Mouse (Mus musculus) frontal cortex, postnatal 25 days (tissue): ENCODE results near the gene Cdc42ep3.

ENCODE experiments used
- DNase-seq, 2 experiments: peaks; one replicate each; pipeline ENCODE4 v3.0.0; 2022; ENCODE audit warnings: low spot score in 2 of 2

Gene Cdc42ep3

GRCm38 (mm10) chr17:79343334-79343946 lies 11.5 kb downstream of the Cdc42ep3 start:
- DNase-seq = no peak

GRCm38 (mm10) chr17:79342639-79343333 lies 12.1 kb downstream of the Cdc42ep3 start:
- DNase-seq = no peak

DNA sequence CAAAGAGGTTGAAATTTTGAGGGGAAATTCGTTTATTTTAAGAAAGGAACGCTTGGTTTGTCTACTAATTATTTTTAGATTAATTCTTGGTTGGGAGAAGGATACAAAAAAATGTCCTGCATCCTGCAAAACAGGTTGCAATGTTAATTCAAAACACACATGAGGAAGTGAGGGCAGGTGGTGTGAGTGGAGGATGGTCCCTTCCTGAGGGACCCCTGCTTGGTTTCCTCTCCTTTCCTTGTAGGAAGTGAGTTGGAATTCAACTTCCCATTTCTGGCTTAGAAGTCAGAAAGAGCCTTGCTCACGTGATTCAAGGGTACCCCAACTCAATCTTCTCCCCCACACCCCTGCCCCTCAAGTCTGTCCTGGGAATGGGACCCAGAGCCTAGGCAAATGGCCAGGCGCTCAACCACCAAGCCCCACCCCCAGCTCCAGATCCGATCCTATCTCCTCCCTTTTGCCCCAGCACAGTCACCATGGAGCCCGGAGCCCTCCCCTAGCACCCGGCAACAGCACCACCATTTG lies 12.9 kb downstream of the Cdc42ep3 start:
- DNase-seq = no peak

DNA sequence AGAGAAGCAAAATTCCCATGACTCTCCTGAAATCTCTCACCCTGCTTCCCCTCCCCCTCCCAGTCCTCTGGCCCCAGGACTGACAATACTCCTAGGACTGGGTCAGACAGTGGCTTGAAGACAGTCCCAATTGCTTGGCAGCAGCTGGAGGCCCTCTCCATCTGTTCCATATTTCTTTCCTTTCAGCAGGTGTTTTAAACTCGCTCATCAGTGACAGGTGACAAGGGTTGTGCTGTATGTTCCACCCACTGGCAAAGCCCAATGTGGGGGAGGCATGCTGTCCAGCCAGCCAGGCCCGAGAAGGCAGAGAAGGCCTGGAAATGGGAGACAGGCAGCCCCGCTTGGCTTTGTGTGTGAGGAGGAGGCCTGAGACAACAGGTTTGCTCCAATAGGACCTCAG lies 17.4 kb downstream of the Cdc42ep3 start:
- no peak for DNase-seq

GRCm38 (mm10) chr17:79334701-79335100 lies 20.2 kb downstream of the Cdc42ep3 start:
- no peak for DNase-seq

DNA sequence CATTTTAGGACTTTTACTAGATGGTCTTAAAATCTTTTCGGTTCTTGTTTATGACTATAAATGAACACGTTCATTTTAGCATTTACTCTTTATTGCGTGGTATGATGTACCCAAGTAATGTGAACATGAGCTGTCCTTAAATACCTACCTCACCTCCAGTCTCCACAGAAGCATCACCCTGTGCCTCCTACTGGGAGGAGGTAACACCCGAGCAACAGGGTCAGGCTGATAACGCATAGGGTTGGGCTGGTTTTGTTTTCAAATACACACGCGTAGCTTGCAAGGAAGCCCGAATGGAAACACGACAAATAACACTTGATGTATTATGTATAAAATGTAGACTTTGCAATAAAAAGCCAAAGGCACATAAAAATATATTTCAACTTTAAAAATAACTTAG lies 21.2 kb downstream of the Cdc42ep3 start:
- no peak for DNase-seq

DNA sequence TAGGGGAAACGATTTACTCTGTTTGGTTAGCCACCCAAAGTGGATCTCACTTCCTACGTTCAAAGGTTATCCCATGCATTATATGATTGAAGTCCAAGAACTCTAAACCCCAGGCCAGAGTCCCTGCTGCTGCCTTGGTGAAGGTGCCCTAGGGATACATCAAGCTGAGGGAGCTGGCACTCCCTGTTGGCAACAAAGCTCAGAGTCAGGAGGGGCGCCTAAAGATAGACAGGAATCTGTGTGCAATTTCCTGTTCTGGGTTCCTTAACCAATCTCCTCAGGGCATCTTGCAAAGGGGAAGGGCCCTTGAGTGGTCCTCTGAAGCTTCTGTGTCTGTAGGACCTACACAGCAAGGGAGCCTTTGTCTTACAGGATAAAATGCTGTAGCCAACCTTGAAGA lies 22.0 kb downstream of the Cdc42ep3 start:
- no peak for DNase-seq

- no peak for DNase-seq
Observed at GRCm38 (mm10) chr17:79330397-79330796, 24.5 kb downstream of the Cdc42ep3 start.

- peak in 1 of 2 experiments; percentile 36 for DNase-seq
Observed at GRCm38 (mm10) chr17:79326868-79327376, 28.0 kb downstream of the Cdc42ep3 start.

DNA sequence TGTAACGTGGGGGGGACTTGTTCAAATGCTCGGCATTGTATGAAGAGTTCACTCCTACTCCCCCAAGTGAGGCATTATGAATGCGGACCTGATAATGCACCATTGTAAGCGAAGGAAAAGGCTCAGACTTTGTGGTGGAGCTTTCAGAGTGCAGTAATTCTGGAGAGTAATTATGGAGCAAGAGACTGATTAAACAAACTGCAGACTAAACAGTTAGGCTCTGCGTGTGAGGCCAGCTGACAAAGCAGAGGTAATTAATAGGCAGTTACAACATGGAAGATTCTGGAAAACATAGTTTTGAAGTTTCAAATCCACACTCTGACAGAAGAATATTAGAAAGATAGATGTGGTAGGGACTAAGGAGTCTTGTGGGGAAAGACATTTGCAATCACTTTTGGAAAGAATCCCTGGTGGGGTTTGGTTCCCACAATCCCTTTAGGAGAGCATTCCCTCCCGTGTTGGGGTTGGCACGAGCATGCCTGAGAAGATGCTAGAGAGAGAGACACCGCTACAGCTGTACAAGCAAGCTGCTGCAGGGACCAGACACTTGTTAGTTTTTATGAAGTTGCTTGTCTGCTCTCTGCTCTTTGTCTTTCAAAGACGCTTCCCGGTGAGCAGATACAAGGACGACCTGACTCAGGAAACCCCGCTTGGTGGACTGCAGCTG lies 37.7 kb downstream of the Cdc42ep3 start:
- no peak for DNase-seq

DNA sequence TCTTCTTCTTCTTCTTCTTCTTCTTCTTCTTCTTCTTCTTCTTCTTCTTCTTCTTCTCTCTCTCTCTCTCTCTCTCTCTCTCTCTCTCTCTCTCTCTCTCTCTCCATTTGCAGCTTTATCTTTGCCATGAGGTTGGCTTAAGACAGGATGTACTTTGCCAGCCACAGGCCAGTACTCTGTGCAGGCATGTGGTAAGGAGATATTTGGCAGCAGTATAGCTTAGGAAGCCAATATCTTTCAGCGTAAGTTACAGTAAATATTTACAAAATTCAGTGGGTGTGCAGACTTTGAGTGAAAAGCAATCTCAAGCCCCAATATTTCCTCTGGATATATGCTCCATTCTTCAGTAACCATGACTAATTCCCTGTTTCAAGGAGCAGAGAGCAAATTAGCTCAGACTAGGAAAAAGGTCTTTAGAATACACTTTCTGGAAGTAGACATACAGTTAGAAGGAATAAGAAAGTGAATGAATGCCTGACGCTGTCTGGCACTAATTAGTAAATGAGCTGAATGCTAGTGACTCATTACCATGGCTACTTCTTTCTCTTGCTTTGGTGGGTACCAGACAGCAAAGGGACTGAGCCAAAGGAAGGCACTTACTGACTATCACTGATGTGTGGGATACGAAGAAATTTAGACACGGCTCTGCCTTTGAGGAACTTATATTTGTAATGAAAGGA lies 39.3 kb downstream of the Cdc42ep3 start:
- DNase-seq = no peak

DNA sequence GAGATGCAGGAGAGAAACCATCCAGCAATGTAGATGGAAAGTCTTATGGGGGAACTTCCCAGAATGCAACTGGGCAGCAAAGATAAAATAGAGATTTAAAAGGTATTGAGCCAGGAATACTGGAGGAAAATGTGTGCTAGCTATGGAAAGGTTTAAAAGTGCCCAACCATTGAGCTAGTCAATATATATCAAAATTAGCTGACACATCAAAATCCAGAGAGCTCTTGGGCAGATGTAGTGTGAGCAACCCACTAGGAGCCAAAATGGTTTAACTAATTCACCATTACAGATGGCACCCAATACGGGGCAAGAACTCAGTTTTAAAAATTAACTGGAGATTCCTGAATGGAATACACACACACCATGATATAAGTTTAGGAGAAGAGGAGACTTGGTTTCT lies 44.4 kb downstream of the Cdc42ep3 start:
- no peak for DNase-seq

GRCm38 (mm10) chr17:79309506-79309905 lies 45.4 kb downstream of the Cdc42ep3 start:
- DNase-seq = no peak

- DNase-seq = no peak
Observed at GRCm38 (mm10) chr17:79305644-79306043, 49.2 kb downstream of the Cdc42ep3 start.

GRCm38 (mm10) chr17:79303744-79304497 lies 51.0 kb downstream of the Cdc42ep3 start:
- no peak for DNase-seq

- no peak for DNase-seq
Observed at GRCm38 (mm10) chr17:79303238-79303637, 51.7 kb downstream of the Cdc42ep3 start.

GRCm38 (mm10) chr17:79299925-79300324 lies 55.0 kb downstream of the Cdc42ep3 start:
- no peak for DNase-seq

GRCm38 (mm10) chr17:79298968-79299367 lies 55.9 kb downstream of the Cdc42ep3 start:
- no peak for DNase-seq

DNA sequence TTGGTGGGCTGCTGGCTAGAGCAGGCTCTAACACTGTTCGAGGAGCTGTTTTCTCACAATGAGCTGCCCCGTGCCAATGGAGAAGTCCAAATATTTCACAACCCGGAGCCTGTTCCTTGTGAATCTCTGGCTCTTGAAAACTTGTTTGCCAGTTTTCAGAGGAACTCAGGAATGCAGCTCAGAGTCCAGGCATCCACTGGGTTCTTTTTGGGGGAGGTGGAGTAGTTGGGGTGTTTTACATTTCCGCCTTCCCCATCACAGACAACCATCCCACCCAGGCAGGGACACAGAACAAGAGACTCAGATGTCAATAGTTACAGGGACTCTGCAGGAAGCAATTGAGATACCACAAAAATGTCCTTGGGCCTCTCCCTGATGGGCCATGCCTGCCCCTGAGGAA lies 59.0 kb downstream of the Cdc42ep3 start:
- no peak for DNase-seq

DNA sequence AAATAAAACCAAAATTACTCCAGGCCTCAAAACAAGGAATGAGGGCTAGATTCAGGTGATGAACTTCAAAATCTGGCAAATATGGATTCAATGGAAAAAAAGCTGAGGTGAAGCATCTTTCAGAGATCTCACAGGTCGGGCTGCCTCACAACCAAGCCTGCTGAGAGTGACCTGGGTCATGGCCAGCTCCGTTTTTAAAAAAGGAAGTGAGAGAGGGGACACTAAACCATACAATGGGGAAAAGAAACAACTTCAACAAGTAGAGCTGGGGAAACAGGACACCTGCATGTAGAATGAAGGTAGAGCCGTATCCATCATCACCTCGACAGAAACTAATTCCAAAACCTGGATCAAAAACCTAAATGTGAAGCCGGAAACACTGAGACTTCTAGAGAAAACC lies 63.2 kb downstream of the Cdc42ep3 start:
- DNase-seq = no peak

DNA sequence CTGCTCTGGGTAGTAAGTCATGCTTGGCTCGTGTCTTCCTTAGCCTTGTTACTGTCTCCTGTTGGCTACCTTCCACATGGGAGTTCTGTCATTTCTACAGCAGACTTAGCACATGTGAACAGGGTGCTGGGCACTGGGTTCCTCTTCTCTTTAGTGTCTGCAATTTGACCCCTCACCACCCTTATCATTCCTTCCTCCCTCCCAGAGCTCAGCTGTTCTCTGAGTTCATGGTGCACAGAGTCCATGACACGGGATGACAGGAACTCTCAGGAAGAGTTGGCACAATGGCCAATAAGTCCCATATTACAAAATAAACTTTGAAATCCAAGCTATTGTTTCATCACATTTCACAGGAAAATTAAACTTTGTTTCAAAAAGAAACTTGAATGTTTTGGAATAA lies 64.2 kb downstream of the Cdc42ep3 start:
- DNase-seq = no peak
